In the genomic region with DNA sequence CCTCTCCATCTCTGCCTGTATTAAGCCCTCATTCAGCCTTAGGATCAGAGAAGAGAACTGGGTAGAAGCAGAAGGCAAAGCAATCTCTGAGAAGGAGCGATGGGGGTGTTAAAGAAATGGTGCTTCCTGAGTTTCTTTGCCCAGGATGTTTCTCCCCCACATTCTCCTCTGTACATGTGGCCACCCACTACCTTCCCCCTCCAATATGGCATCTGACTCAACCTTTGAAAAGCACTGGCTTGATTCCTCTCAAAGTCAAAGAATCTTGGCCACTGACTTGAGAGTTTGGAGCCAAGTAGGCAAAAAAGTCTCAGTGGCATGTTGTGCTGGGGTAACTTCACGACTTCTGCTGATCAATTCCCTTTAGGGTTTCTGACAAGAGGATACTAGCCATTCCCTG, we compare ENCODE assay signal across 27 mouse cellular contexts.
A peak's percentile ranks its signal among the peaks of the same experiment; 100 is the strongest.
DNase-seq lines count a peak whose midpoint lies in the region; ATAC-seq lines count a peak whose summit lies in the region.
"Had no signal": no experiment of that assay in that cellular context is flagged by ENCODE, and none has a peak within 500 bp of the region (broad histone marks: within the 10 kb centered on the region; RNA-seq: fewer than 3 reads in every experiment).

No protein-coding gene starts in this region.

- no peaks in the 10 kb centered on the region for H3K9me3 ChIP-seq in neural tube, embryonic 15.5 days (replicated peaks)
- H3K9me3 ChIP-seq: embryonic facial prominence, embryonic 12.5 days; embryonic facial prominence, embryonic 15.5 days; heart, embryonic 12.5 days; heart, embryonic 15.5 days; hindbrain, embryonic 10.5 days; hindbrain, embryonic 13.5 days had no signal

- peak; percentile 38; the same call in 1 of the 2 replicates for ATAC-seq in frontal cortex, adult (ENCODE audit: low TSS enrichment)
- ATAC-seq in neural tube, embryonic 15.5 days (ENCODE audit: low FRiP score) = no peak
- ATAC-seq: CD4-positive, CD25-positive, alpha-beta regulatory T cell, adult 4 months; forebrain, embryonic 14.5 days; forebrain, postnatal 0 days; hindbrain, embryonic 16.5 days had no signal

- H3K9ac ChIP-seq in neural tube, embryonic 15.5 days (replicated peaks) = no peak overlapping the region
- H3K9ac ChIP-seq: embryonic facial prominence, embryonic 12.5 days; embryonic facial prominence, embryonic 15.5 days; forebrain, postnatal 0 days; heart, embryonic 12.5 days; heart, embryonic 15.5 days; hindbrain, embryonic 13.5 days had no signal

- WGBS in neural tube, embryonic 15.5 days = 86% methylated on average over 2 of the region's 2 CpGs

- H3K36me3 ChIP-seq in neural tube, embryonic 15.5 days = no peaks in the 10 kb centered on the region
- H3K36me3 ChIP-seq: embryonic facial prominence, embryonic 12.5 days; embryonic facial prominence, embryonic 15.5 days; heart, embryonic 12.5 days; heart, embryonic 15.5 days; hindbrain, embryonic 10.5 days; hindbrain, embryonic 13.5 days had no signal

- DNase-seq in frontal cortex, postnatal 10 days (ENCODE audit: low spot score in 2 of 2) = no peak
- peak; percentile 10 for DNase-seq in layer of hippocampus, adult 9-11 months
- DNase-seq in layer of hippocampus, adult 9-10 months (ENCODE audit: low spot score) = no peak
- DNase-seq in right cerebral cortex, adult 18-20 months = peak; percentile 23
- no peak for DNase-seq in right cerebral cortex, postnatal 25 days
- DNase-seq: adrenal gland, postnatal 25 days; cerebellum, adult 11 months; cerebellum, adult 2 months; cerebellum, adult 9-11 months; cerebellum, postnatal 25 days; forebrain, postnatal 0 days; gastrocnemius, postnatal 25 days; heart, adult 18-20 months; heart, postnatal 10 days; heart, postnatal 36 days had no signal

- H3K4me2 ChIP-seq in neural tube, embryonic 15.5 days = no peak overlapping the region
- H3K4me2 ChIP-seq: embryonic facial prominence, embryonic 12.5 days; embryonic facial prominence, embryonic 15.5 days; heart, embryonic 12.5 days; heart, embryonic 15.5 days; hindbrain, embryonic 13.5 days had no signal

- H3K27ac ChIP-seq in brown adipose tissue, adult 24 weeks (replicated peaks; ENCODE audit: low read depth, low read length) = peak overlapping the region; percentile 38; the same call in 1 of the 2 replicates
- H3K27ac ChIP-seq in neural tube, embryonic 15.5 days (replicated peaks) = no peak overlapping the region
- H3K27ac ChIP-seq: embryonic facial prominence, embryonic 12.5 days; embryonic facial prominence, embryonic 15.5 days; heart, embryonic 15.5 days; hindbrain, embryonic 10.5 days; hindbrain, embryonic 13.5 days had no signal

- H3K4me3 ChIP-seq in brown adipose tissue, adult 24 weeks (ENCODE audit: insufficient read depth, low read depth, low read length) = no peak overlapping the region
- no peak overlapping the region for H3K4me3 ChIP-seq in neural tube, embryonic 15.5 days (replicated peaks)
- H3K4me3 ChIP-seq: embryonic facial prominence, embryonic 12.5 days; embryonic facial prominence, embryonic 15.5 days; heart, embryonic 12.5 days; heart, embryonic 15.5 days; hindbrain, embryonic 10.5 days; hindbrain, embryonic 13.5 days had no signal

- H3K27me3 ChIP-seq in neural tube, embryonic 15.5 days (replicated peaks) = no peaks in the 10 kb centered on the region
- H3K27me3 ChIP-seq: embryonic facial prominence, embryonic 12.5 days; embryonic facial prominence, embryonic 15.5 days; heart, embryonic 12.5 days; heart, embryonic 15.5 days; hindbrain, embryonic 13.5 days had no signal

- H3K4me1 ChIP-seq in brown adipose tissue, adult 24 weeks (ENCODE audit: control insufficient read depth, insufficient read depth, insufficient read length, low read length) = peaks cover 3% of the 10 kb centered on the region; the same call in 1 of the 2 replicates
- no peaks in the 10 kb centered on the region for H3K4me1 ChIP-seq in neural tube, embryonic 15.5 days
- H3K4me1 ChIP-seq: embryonic facial prominence, embryonic 12.5 days; embryonic facial prominence, embryonic 15.5 days; heart, embryonic 12.5 days; heart, embryonic 15.5 days; hindbrain, embryonic 10.5 days; hindbrain, embryonic 13.5 days had no signal

Comparison
In these comparisons a context has a peak if more than half of its experiments do, and no peak if none do; other contexts are left out.
1. DNase-seq: peak in layer of hippocampus, adult 9-11 months (single experiment) and right cerebral cortex, adult 18-20 months (single experiment); none in frontal cortex, postnatal 10 days (0 of 2), layer of hippocampus, adult 9-10 months (single experiment) and right cerebral cortex, postnatal 25 days (single experiment).